Mouse (Mus musculus) cerebellum, adult 2 months (tissue): Measurements from ENCODE around the gene Gclm. TPM values are rescaled to one million over a fixed set of nuclear protein-coding genes. Genes with fewer than 3 reads are reported as not detected.

Experiments
- DNase-seq, 2 experiments: peaks; one replicate each; pipeline ENCODE4 v3.0.0; 2021
- H3K27ac ChIP-seq: fragments of 200-500 bp; 2 replicates; pipeline ENCODE4 v1.5.1; 2012; ENCODE audit warnings: low read length, control low read depth, inconsistent platforms; ENCODE audit not compliant: insufficient read depth
- H3K27me3 ChIP-seq: fragments of 200-500 bp; 2 replicates; pipeline ENCODE4 v1.6.1; 2012; ENCODE audit warnings: inconsistent platforms, mild to moderate bottlenecking, low read length, moderate library complexity; ENCODE audit not compliant: control insufficient read depth, insufficient read depth
- H3K4me1 ChIP-seq: fragments of 200-500 bp; 2 replicates; pipeline ENCODE4 v1.6.1; 2011; ENCODE audit warnings: low read length; ENCODE audit not compliant: control insufficient read depth, insufficient read depth
- H3K4me3 ChIP-seq: fragments of 200-500 bp; replicated peaks from 2 replicates; pipeline ENCODE3; 2011; ENCODE audit warnings: mild to moderate bottlenecking, low read depth, low read length, control low read depth; ENCODE audit not compliant: insufficient read depth
- CTCF ChIP-seq: fragments of 200-500 bp; IDR thresholded peaks from 2 replicates; pipeline ENCODE4 v1.5.1; 2011; ENCODE audit warnings: low read depth, mild to moderate bottlenecking, control low read depth, low read length, moderate library complexity, borderline replicate concordance; ENCODE audit not compliant: insufficient read depth
- POLR2A ChIP-seq: fragments of 200-500 bp; IDR thresholded peaks from 2 replicates; pipeline ENCODE4 v1.6.1; 2011; ENCODE audit warnings: low read length, control low read depth, borderline replicate concordance; ENCODE audit not compliant: insufficient read depth
- WGBS: fragments of 180-500 bp; shearing (Covaris S2); methylation state at CpG from one replicate; pipeline ENCODE4 v1.1.7; 2018; 5-methylcytosine and 5-hydroxymethylcytosine counted together
- polyA plus RNA-seq: library from polyadenylated mRNA; depleted of rRNA; stranded (reverse); fragments of >200 nt; gene quantifications from 2 replicates; pipeline ENCODE4 v1.2.3, GENCODE M21; 2012

The Gclm gene
- polyA plus RNA-seq, 1 experiment: 78.6 TPM

GRCm38 (mm10) chr3:122291828-122292227, 46.5 kb downstream of the Gclm start:
- Histone ChIP-seq H3K27ac (no peak overlapping the region), H3K4me1 (peaks cover under 1% of the 10 kb centered on the region; the same call in 1 of the 2 replicates), H3K27me3 (no peaks in the 10 kb centered on the region), H3K4me3 (peak overlapping the region; percentile 32)
- TF ChIP-seq CTCF (no peak), POLR2A (no peak)
- WGBS: 40% methylated on average over 12 of the region's 12 CpGs
- no peak for DNase-seq

- TF ChIP-seq POLR2A (no peak), CTCF (no peak)
- Histone ChIP-seq H3K4me3 (peak overlapping the region; percentile 67), H3K4me1 (peaks cover 4% of the 10 kb centered on the region), H3K27me3 (no peaks in the 10 kb centered on the region), H3K27ac (peak overlapping the region; percentile 63)
- 2% methylated on average over 54 of the region's 54 CpGs for WGBS
- DNase-seq: peak; percentile 89 to 96
Measured at GRCm38 (mm10) chr3:122292300-122293222, 47.2 kb downstream of the Gclm start.

GRCm38 (mm10) chr3:122293223-122293953, 48.0 kb downstream of the Gclm start:
- Histone ChIP-seq H3K27ac (peak overlapping the region; percentile 63), H3K4me3 (peak overlapping the region; percentile 67), H3K4me1 (peaks cover 4% of the 10 kb centered on the region), H3K27me3 (no peaks in the 10 kb centered on the region)
- TF ChIP-seq POLR2A (0 out of 2 replicates have a peak, but pooled peaks have one; percentile 17), CTCF (no peak)
- DNase-seq: peak; percentile 84 to 86
- 1% methylated on average over 101 of the region's 105 CpGs for WGBS

GRCm38 (mm10) chr3:122293954-122294850, 48.8 kb downstream of the Gclm start, which contains the start of gene Bcar3:
TSS of gene Bcar3 (plus strand) at chr3:122294136.
- no peak for TF ChIP-seq CTCF
- peak; percentile 9; the same call in 1 of the 2 replicates for TF ChIP-seq POLR2A
- peak within 1 kb of the TSS; percentile 67 for H3K4me3 ChIP-seq
- DNase-seq: peak; percentile 93
- H3K4me1 ChIP-seq: peaks cover 4% of the 10 kb centered on the region
- H3K27ac ChIP-seq: peak within 1 kb of the TSS; percentile 63
- 4% methylated on average over 37 of the region's 37 CpGs for WGBS
- H3K27me3 ChIP-seq: no peaks in the 10 kb centered on the region

GRCm38 (mm10) chr3:122295511-122295910, 50.2 kb downstream of the Gclm start:
- DNase-seq: peak; percentile 31 to 42
- Histone ChIP-seq H3K27ac (no peak overlapping the region), H3K27me3 (no peaks in the 10 kb centered on the region), H3K4me3 (no peak overlapping the region), H3K4me1 (peaks cover 4% of the 10 kb centered on the region)
- WGBS: 27% methylated on average over 5 of the region's 5 CpGs
- TF ChIP-seq POLR2A (no peak), CTCF (peak; percentile 62; the same call in 1 of the 2 replicates)

- no peaks in the 10 kb centered on the region for H3K27me3 ChIP-seq
- H3K4me1 ChIP-seq: peaks cover 7% of the 10 kb centered on the region
- 19% methylated on average over 5 of the region's 5 CpGs for WGBS
- H3K4me3 ChIP-seq: no peak overlapping the region
- no peak overlapping the region for H3K27ac ChIP-seq
- TF ChIP-seq CTCF: no peak
- peak in 1 of 2 experiments; percentile 39 for DNase-seq
Measured at GRCm38 (mm10) chr3:122296979-122297378, 51.6 kb downstream of the Gclm start.
